Mouse (Mus musculus) testis, adult 2 months (tissue): Measurements from ENCODE around the gene Hebp2. TPM values are rescaled to one million over a fixed set of nuclear protein-coding genes. Genes with fewer than 3 reads are reported as not detected.
"Not testable (repeated sequence)": the region's sequence is repeated elsewhere in the genome, so short reads cannot be mapped to it uniquely, and the experiment has no call there.

ENCODE experiments used
- H3K27ac ChIP-seq: fragments of 200-500 bp; 2 replicates; pipeline ENCODE4 v1.5.1; 2012; ENCODE audit warnings: low read depth, low read length; ENCODE audit not compliant: control insufficient read depth, insufficient read depth
- H3K27me3 ChIP-seq: fragments of 200-500 bp; 2 replicates; pipeline ENCODE4 v1.6.1; 2012; ENCODE audit warnings: mild to moderate bottlenecking, low read length, moderate library complexity; ENCODE audit not compliant: control insufficient read depth, insufficient read depth
- H3K36me3 ChIP-seq: fragments of 200-500 bp; 2 replicates; pipeline ENCODE4 v1.6.1; 2012; ENCODE audit warnings: mild to moderate bottlenecking, low read length; ENCODE audit not compliant: control insufficient read depth, insufficient read depth
- H3K4me1 ChIP-seq: fragments of 200-500 bp; 2 replicates; pipeline ENCODE4 v1.6.1; 2012; ENCODE audit warnings: low read length; ENCODE audit not compliant: control insufficient read depth, insufficient read depth
- H3K4me3 ChIP-seq: fragments of 200-500 bp; 2 replicates; pipeline ENCODE4 v1.5.1; 2012; ENCODE audit warnings: low read depth, mild to moderate bottlenecking, low read length, moderate library complexity, mixed read lengths; ENCODE audit not compliant: control insufficient read depth
- CTCF ChIP-seq: fragments of 200-500 bp; IDR thresholded peaks from 2 replicates; pipeline ENCODE4 v1.5.1; 2012; ENCODE audit warnings: low read depth, mild to moderate bottlenecking, inconsistent platforms, low read length, moderate library complexity; ENCODE audit not compliant: control insufficient read depth, insufficient read depth, insufficient replicate concordance
- POLR2A ChIP-seq: fragments of 200-500 bp; IDR thresholded peaks from 2 replicates; pipeline ENCODE4 v1.6.1; 2012; ENCODE audit warnings: low read depth, mild to moderate bottlenecking, inconsistent platforms, low read length, moderate library complexity; ENCODE audit not compliant: control insufficient read depth
- polyA plus RNA-seq: library from polyadenylated mRNA; depleted of rRNA; stranded (reverse); fragments of >200 nt; gene quantifications from 2 replicates; pipeline ENCODE4 v1.2.3, GENCODE M21; 2012; rRNA removed

Hebp2 gene
- polyA plus RNA-seq = 2.1 and 2.6 TPM in 2 replicates

DNA sequence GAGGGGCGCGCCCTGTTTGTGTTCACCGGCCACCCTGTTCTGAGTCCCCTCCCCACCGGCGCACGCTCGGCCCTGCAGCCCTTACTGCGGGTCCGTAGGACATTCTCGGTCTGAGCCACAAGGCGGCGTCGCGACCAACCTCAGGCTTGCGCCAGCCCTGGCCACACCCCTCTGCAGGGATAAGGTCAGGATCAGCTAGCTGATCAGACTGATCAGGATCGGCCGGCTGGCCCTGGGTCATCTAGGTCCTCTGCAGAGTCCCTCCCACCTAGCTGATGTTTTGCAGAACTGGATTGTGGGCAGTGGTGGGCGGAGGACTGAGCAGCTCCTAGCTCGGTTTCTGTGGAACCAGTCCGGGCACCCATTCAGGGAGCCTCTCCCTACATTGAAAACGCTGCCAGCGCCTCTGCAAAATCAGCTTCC, at the start of gene Hebp2:
TSS of gene Hebp2 (minus strand) at position 264 of the 423 bp plus-strand sequence.
- peak within 1 kb of the TSS; percentile 69 for H3K4me3 ChIP-seq
- TF ChIP-seq POLR2A = no peak
- TF ChIP-seq CTCF = peak; percentile 59; the same call in 1 of the 2 replicates
- no peaks in the 10 kb centered on the region for H3K27me3 ChIP-seq
- no peaks in the 10 kb centered on the region for H3K36me3 ChIP-seq
- peaks cover 6% of the 10 kb centered on the region for H3K4me1 ChIP-seq
- peak within 1 kb of the TSS; percentile 33 for H3K27ac ChIP-seq

DNA sequence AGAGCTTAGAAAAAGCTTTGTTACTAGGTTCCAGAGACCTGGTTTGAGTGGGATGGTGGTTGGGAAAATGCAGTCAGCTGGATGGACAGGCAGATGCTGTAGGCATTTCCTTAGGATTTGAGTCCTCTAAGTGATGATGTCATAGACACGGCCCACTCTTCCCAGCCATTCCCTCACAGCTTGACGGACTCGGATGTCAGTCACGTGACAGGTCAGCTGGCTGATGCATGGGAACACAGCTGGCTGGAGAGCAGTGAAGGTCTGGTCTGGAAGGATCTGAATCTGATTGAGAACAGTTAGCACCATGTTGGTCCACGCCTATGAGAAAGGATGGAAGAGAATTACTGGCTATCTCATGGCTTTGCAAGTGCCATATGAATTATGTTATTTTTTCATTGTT, 43.6 kb upstream of the Hebp2 start:
- Histone ChIP-seq H3K27ac (no peak overlapping the region), H3K4me1 (peaks cover 8% of the 10 kb centered on the region), H3K4me3 (no peak overlapping the region), H3K36me3 (no peaks in the 10 kb centered on the region), H3K27me3 (no peaks in the 10 kb centered on the region)
- no peak for TF ChIP-seq POLR2A
- TF ChIP-seq CTCF = no peak

DNA sequence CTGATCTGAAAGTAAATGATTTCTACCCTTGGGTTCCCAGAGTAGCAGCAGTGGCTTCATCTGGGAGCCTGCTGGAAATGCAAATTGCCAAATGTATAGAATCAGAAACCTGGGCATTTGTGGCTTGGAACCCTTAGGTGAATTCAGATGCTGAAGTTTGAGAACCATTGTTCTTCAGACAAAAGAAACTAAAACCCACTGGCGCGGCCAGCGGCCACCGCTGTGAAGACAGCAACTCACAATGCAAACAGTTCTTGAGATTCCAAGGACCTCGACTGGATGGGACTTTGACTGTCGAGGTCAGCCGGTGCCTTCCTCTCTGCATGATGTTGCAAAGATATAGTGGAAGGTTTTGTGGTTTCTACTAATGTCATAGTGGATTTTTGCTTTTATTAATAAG, 38.3 kb upstream of the Hebp2 start:
- Histone ChIP-seq H3K27ac (no peak overlapping the region), H3K27me3 (no peaks in the 10 kb centered on the region), H3K4me3 (no peak overlapping the region), H3K36me3 (no peaks in the 10 kb centered on the region), H3K4me1 (no peaks in the 10 kb centered on the region)
- TF ChIP-seq CTCF = no peak
- TF ChIP-seq POLR2A = no peak

DNA sequence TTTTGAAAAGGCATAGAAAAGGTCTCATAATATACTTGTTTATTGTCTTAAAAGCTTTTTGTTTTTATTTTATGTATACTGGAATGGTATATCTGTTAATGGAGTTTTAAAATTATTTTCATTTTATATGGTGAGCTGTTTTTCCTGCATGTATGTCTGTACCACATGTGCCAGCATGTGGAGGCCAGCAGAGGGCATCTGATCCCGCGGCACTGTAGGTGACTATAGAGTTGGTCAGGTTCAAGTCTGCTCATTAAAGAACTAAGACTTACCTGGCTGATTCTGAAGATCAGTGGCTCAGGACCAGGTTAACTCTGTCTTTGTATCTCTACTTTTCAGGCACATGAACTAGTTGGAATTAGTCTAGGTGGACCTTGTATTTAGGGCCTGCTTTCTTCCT, 26.7 kb upstream of the Hebp2 start:
- no peaks in the 10 kb centered on the region for H3K36me3 ChIP-seq
- TF ChIP-seq POLR2A = no peak
- TF ChIP-seq CTCF = peak; percentile 20; the same call in 1 of the 2 replicates
- H3K27me3 ChIP-seq = no peaks in the 10 kb centered on the region
- H3K4me1 ChIP-seq = no peaks in the 10 kb centered on the region
- no peak overlapping the region for H3K4me3 ChIP-seq
- H3K27ac ChIP-seq = no peak overlapping the region

DNA sequence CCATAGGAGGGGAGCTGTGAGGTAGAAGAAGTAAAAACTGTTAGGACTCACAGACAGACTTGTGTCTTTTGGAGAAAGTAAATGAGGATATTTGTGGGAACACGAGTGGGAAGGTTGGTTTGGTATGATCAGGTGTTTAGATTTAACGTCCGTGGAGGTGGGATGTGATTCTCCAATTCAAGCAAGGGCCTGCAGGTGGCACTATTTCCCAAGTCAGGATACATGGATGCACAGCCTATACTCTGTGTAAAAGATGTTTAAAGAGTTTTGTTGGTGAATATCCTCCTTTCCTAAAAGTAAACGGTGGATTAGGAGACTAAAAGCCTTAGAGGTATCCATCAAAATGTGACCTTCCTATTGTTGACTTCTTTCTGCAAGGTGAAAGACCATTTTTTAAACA, 17.1 kb upstream of the Hebp2 start:
- Histone ChIP-seq H3K27ac (no peak overlapping the region), H3K36me3 (no peaks in the 10 kb centered on the region), H3K4me1 (no peaks in the 10 kb centered on the region), H3K27me3 (no peaks in the 10 kb centered on the region), H3K4me3 (no peak overlapping the region)
- TF ChIP-seq POLR2A (no peak), CTCF (no peak)

DNA sequence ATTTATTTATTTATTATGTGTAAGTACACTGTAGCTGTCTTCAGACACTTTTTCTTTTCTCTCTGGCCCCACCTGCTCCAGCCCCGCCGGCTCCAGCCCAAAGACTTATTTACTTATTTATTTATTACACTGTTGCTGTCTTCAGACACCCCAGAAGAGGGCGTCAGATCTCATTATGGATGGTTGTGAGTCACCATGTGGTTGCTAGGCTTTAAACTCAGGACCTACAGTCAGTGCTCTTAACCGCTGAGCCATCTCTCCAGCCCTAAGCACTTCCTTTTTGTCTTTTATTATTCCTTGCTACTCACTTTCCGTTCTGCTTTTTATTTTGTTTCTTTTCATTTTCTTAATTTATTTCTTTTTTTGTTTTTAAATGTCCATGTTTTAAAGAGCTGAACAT, 15.6 kb upstream of the Hebp2 start:
- TF ChIP-seq CTCF (no peak), POLR2A (no peak)
- Histone ChIP-seq H3K27me3 (no peaks in the 10 kb centered on the region), H3K4me3 (no peak overlapping the region), H3K36me3 (no peaks in the 10 kb centered on the region), H3K4me1 (no peaks in the 10 kb centered on the region), H3K27ac (no peak overlapping the region)

DNA sequence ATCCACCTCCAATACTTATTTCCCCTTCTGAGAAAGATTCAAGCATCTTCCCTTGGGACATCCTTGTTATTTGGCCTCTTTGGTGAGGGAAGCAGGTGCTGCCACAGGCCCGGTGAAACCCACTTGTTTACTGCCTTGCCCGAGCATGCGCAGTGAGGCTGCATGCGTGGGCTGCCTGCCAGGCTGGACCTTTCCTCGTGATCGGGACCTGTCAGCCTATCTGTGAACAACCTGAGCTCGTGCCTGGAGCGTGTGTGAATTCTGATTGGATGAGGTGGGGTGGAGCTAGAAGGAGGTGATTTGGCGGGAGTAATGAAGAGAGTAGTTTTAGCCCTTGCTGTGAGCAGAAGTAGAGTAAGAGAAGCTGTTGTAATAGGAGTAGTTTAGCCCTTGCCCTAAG, 13.2 kb upstream of the Hebp2 start:
- not testable (repeated sequence) for H3K36me3 ChIP-seq, H3K27me3 ChIP-seq, H3K27ac ChIP-seq, H3K4me1 ChIP-seq, H3K4me3 ChIP-seq
